Mouse (Mus musculus): ENCODE measurements around the gene Mpeg1.

Gene Mpeg1

GRCm38 (mm10) chr19:12489675-12490570 lies 29.3 kb downstream of the Mpeg1 start:
- intact Hi-C loops (cut with DNase I): no loop called here

GRCm38 (mm10) chr19:12491636-12492035 lies 31.1 kb downstream of the Mpeg1 start:
- intact Hi-C loops (cut with DNase I): no loop called here

GRCm38 (mm10) chr19:12493453-12494186 lies 33.0 kb downstream of the Mpeg1 start:
- intact Hi-C loops (cut with DNase I): no loop called here

DNA sequence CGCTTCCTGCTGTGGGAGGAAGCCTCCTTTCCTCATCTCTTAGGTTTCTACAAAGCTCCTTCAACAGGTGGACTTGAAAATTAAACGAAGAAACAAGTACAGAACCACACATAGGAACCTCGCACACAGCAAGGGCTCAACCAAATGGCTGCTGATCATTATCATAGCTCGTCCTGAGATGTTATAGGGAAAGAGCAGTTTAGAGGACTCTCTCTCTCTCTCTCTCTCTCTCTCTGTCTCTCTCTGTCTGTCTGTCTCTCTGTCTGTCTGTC lies 33.5 kb downstream of the Mpeg1 start:
- intact Hi-C loops (cut with DNase I): no loop called here

DNA sequence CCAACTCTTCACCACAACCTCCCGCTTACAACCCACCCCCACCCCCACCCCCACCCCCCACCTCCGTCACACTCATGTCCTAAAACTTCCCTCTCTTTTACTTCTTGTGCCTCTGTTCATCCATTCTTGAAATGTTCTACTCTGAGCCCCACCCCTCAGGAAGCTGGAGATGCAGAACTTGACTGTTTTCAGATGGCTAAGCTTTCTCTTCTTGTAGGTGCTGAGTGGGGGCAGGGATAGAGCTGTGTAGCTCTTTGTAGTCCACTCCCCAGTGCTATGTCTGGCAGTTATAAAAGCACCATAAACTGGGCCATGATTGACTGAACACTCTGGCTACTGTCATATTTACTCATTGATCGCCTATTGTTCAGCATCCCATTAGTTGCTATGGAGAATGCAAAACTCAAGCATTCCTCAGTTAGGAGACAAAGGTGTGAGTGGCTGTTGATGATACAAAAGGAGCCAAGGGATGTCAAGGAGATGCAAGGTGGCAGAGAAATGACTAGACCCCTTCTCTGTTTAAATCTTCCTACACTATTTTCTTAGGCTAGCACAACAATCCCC lies 34.5 kb downstream of the Mpeg1 start:
- intact Hi-C loops (cut with DNase I): no loop called here

- intact Hi-C loops (cut with DNase I): no loop called here
These were observed 35.7 kb downstream of the Mpeg1 start for GRCm38 (mm10) chr19:12496241-12496640.

DNA sequence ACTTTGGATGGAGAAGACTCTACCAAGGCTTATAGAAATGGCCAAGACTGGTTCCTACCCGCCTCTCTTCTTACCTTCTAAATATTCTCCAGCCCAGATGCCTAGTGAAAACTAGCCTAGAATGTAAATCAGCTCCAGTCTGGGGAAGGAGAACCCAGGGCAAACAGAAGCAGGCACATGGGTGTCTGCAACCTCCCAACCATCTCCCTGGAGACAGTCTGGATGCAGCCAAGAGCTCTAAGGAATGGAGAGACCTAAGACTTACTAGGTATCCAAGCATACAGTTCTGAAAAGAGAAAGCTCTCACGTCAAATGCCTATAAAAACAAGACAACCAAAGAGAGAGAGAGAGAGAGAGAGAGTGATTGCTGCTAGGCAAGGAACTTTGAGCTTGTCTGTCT lies 37.3 kb downstream of the Mpeg1 start:
- intact Hi-C loops (cut with DNase I): no loop called here

DNA sequence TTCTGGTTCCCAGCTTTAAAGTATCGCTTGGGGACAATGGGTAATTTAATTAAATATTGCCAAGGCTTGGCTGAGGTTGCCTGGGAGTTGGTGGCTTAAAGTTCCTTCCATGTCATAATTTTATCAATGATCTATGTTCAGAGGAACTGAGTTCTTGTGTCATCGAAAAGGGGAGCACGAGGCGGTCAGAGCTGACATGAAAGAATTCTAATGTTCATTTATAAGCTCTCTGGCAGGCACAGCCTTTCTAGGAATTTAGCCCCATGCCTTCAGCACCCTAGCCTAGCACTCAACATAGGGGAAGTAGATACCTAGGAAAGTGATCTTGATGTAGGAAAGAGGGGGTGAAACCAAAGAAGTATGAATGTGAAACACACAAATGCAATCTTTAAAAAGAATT lies 37.7 kb downstream of the Mpeg1 start:
- intact Hi-C loops (cut with DNase I): no loop called here

DNA sequence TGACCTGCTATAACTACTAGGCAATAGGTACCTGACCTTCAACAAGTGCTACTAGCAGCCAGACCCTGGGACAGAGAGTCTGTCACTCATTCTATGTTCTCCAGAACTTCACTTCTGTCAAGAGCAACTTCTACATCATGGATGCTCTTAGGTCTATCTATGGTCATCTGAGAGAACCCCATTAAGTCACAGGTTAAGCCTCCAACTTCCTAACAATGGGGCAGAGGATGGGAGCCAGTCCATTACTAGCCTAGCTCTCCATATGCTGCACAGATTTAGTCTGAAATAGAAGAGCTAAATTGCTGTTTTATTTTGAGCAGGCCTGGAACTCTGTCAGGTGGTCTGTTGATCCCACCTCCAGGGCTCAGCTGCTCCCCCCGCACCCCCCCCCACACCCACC lies 38.4 kb downstream of the Mpeg1 start:
- intact Hi-C loops (cut with DNase I): no loop called here

DNA sequence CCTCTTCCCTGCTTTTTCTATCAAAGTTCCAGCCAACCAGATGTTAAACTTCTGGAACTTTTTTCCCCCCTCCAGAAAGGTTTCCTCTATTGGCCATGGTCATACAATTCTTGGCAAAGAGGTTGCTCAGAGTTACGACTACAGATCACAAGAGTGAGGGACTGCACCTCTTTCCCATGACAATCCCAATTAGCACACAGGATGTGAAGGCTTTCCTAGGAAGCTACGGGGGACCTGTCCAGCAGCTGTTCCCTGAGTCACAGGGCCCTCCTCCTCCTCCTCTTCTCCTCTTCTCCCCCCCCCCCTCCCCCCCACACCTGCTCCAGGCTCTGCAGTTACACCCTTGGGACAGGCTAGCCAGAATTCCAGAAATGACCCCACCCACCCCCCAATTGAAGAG lies 38.9 kb downstream of the Mpeg1 start:
- intact Hi-C loops (cut with DNase I): no loop called here

GRCm38 (mm10) chr19:12500124-12500523 lies 39.5 kb downstream of the Mpeg1 start:
- intact Hi-C loops (cut with DNase I): loop anchor here (5.0 kb wide), 1 partner anchor 33 kb away; no protein-coding TSS in a partner anchor

DNA sequence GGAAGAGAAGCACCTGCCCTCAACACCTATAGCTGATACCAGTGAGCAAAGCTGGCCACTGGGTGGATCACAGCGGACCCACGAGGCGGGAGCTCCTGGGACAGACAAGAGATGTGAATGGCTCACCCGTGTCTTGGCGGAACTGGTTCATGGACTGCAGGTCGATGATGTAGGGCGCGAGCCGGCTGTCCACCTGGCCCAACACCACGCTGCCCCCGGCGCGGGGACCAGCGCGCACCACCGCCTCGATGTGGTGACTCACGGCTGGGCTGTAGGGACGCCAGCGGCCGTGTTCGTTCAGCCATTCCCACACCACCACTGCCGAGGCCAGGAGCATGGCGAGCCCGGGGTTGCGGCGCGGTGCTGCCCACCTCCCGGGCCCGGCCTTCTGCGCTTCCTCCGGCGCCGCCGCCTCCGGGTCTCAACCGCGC lies 40.3 kb downstream of the Mpeg1 start:
- intact Hi-C loops (cut with DNase I): loop anchor here (5.0 kb wide), 1 partner anchor 34 kb away; no protein-coding TSS in a partner anchor

DNA sequence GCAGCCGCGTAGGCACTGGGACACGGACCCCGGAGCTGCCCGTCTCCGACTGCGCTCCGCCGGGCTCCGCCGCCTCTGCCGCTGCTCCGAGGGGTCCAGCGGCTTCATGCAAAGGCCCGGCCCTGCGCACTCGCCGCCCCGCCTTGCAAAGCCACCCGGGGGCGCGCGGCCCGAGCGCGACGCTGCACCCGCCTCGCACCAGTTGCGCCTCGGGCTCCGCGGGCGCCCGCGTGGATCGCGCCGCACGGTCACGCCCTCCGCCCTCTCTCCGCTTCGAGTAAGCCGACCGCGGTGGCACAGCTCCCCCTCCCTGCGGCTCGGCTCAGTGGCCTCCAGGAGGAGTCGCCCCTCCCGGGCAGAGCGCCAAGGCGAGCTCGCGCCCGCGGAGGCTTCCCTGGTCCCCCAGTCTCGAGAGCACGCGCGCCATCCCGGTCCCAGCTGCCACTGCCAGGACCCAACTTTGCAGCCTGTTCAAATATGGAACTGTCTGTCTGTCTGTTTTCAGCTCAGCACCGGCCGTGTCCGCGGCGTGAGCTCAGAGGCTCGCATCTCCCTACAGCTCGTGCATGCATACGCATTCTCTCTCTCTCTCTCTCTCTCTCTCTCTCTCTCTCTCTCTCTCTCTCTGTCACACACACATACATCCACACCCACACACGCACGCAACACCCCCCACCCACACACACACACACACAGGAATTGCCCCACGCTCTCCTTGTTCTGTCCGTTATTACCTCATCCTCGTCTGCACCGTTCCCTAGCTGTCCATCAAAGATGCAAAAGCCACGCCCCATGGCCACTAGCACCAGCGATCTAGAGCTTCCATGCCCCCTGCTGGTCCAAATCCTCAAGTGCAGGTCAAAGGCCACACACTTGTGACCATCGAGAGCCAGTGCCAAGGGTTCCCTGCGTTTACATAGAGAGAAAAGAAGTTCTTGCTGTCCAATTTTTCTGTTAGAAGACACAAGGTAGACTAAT lies 41.1 kb downstream of the Mpeg1 start, which contains the start of gene Dtx4:
Gene Dtx4, minus strand, starts transcription at position 85 of the 978 bp plus-strand sequence.
- intact Hi-C loops (cut with DNase I): loop anchor here (5.0 kb wide), 1 partner anchor 34 kb away; no protein-coding TSS in a partner anchor

- intact Hi-C loops (cut with DNase I): loop anchor here (5.0 kb wide), 1 partner anchor 35 kb away; no protein-coding TSS in a partner anchor
These were observed 42.2 kb downstream of the Mpeg1 start for GRCm38 (mm10) chr19:12502756-12503155.

DNA sequence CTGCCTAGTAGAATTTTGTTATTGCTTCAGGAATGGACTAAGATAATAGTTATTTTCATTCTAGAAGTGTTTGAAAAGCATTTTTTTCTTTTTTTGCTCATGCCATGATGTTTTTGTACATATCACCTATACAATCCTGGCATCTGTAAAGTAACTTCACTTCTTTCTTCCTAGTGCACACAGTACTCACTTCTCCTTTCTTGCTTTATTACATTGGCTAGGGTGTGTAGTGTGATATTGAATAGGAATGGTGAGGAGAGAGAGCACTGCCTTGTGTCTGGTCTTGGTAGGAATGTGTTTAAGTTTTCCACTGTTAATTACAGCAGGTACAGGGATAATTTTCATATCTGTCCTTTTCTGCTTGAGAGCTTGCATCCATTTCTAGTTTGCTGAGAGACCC lies 54.0 kb downstream of the Mpeg1 start:
- intact Hi-C loops (cut with DNase I): loop anchor here (5.0 to 10.0 kb wide), 3 partner anchors 82 to 308 kb away; partner anchors contain the start of genes Lpxn and Zfp91

All from adrenal gland (tissue).